Mouse (Mus musculus): Measurements from ENCODE around the gene Lrrc17.
"Not testable (repeated sequence)": the region's sequence is repeated elsewhere in the genome, so short reads cannot be mapped to it uniquely, and the experiment has no call there.

Gene Lrrc17

GRCm38 (mm10) chr5:21544821-21545220, 1.5 kb downstream of the Lrrc17 start:
- DNase-seq: no peak

GRCm38 (mm10) chr5:21545227-21545626, 1.9 kb downstream of the Lrrc17 start:
- DNase-seq: no peak

- no peak for DNase-seq
Measured at GRCm38 (mm10) chr5:21545786-21546185, 2.4 kb downstream of the Lrrc17 start.

- no peak for DNase-seq
Measured at GRCm38 (mm10) chr5:21547005-21547404, 3.6 kb downstream of the Lrrc17 start.

GRCm38 (mm10) chr5:21553685-21554084, 10.3 kb downstream of the Lrrc17 start:
- no peak for DNase-seq

- no peak for DNase-seq
Measured at GRCm38 (mm10) chr5:21554732-21555131, 11.4 kb downstream of the Lrrc17 start.

GRCm38 (mm10) chr5:21556502-21556901, 13.1 kb downstream of the Lrrc17 start:
- DNase-seq: no peak

- DNase-seq: no peak
Measured at GRCm38 (mm10) chr5:21563936-21564335, 20.6 kb downstream of the Lrrc17 start.

- no peak for DNase-seq
Measured at GRCm38 (mm10) chr5:21565392-21566065, 22.2 kb downstream of the Lrrc17 start.

- DNase-seq: no peak
Measured at GRCm38 (mm10) chr5:21567784-21568183, 24.4 kb downstream of the Lrrc17 start.

GRCm38 (mm10) chr5:21572764-21573416, 29.5 kb downstream of the Lrrc17 start:
- DNase-seq: no peak

- no peak for DNase-seq
Measured at GRCm38 (mm10) chr5:21574386-21575209, 31.2 kb downstream of the Lrrc17 start.

GRCm38 (mm10) chr5:21575210-21575550, 31.8 kb downstream of the Lrrc17 start:
- DNase-seq: no peak

GRCm38 (mm10) chr5:21578136-21578535, 34.8 kb downstream of the Lrrc17 start:
- DNase-seq: no peak

- no peak for DNase-seq
Measured at GRCm38 (mm10) chr5:21586763-21587162, 43.4 kb downstream of the Lrrc17 start.

GRCm38 (mm10) chr5:21587683-21588082, 44.3 kb downstream of the Lrrc17 start:
- no peak for DNase-seq

GRCm38 (mm10) chr5:21588220-21588619, 44.9 kb downstream of the Lrrc17 start:
- no peak for DNase-seq

GRCm38 (mm10) chr5:21592106-21592505, 48.7 kb downstream of the Lrrc17 start:
- DNase-seq: no peak

GRCm38 (mm10) chr5:21593201-21593709, 49.9 kb downstream of the Lrrc17 start:
- DNase-seq: no peak

- DNase-seq: not testable (repeated sequence)
Measured at GRCm38 (mm10) chr5:21599536-21599935, 56.2 kb downstream of the Lrrc17 start.

- no peak for DNase-seq
Measured at GRCm38 (mm10) chr5:21599961-21600360, 56.6 kb downstream of the Lrrc17 start.

GRCm38 (mm10) chr5:21605936-21606335, 62.6 kb downstream of the Lrrc17 start:
- DNase-seq: no peak
